Mouse (Mus musculus) hematopoietic multipotent progenitor cell, adult 10-12 weeks (in vitro differentiated cells): ENCODE data around the gene Olfr434. TPM values are rescaled to one million over a fixed set of nuclear protein-coding genes. Genes with fewer than 3 reads are reported as not detected.

Experiments
- polyA plus RNA-seq: library from polyadenylated mRNA; stranded (reverse); fragments of >175 nt; gene quantifications from 2 replicates; pipeline ENCODE4 v1.2.3, GENCODE M21; 2012; ENCODE audit warnings: low replicate concordance

Olfr434 gene
- polyA plus RNA-seq: not detected in 2 replicates

DNA sequence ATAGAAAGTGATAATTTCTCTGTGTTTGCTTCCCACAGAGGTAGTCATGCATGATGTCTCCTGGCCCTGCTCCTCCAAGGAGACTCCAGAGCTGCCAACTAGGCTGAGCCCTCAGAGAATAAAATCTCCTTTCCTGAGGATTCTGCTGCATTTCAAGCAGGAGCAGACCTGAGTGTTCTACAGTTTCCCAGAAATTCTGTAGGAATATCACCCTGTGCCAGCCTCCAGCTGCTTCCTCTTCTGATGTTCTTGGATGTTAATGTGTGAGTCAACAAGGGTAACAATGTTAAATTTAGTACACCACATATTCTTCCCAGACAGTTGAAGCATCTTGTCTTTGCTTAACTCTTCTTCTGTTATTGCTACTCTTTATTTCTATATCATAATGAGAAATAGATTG is at the start of gene Olfr434:
Gene Olfr434, plus strand, starts transcription at position 149 of the 400 bp plus-strand sequence.

DNA sequence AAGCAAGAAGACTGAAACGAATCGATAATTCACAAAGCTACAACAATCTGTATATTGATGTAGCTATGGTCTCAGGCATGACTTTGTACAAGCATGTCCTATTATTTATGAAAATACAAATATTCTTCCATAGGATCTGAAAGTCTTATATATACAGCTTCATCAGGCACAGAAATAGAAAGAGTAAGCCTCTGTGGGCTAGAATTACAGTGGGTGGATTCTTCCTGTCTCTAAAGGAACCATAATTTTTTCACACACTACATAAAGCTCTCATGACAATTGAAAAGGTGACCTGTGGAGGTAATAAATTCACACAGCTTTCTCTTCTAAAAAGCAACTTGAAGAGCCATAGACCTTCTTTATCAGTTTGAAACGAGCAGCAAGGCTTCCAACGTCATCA is 41.0 kb upstream of the Olfr434 start, which contains the start of gene Olfr13:
Gene Olfr13, plus strand, starts transcription at position 301 of the 400 bp plus-strand sequence.

DNA sequence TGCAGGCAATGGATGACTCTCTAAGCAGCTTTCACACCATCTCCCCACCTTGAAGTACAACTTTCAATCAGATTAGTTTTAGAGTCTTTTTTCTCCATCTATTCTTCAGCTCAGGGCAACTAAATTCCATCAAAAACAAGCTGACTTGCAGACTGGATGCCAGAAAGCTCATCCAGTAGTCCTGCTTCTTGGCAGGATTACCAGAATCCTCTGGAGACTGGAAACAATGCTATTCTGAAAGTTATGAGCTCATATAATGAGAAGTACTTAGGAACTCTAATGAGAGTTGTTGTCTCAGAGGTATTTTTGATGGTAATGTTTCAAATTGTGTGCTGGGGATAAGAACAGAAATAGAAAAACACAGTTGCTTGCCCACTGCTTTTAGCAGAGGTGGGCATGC is 16.0 kb upstream of the Olfr434 start, which contains the start of gene Olfr435:
Gene Olfr435, plus strand, starts transcription at position 366 of the 400 bp plus-strand sequence.

DNA sequence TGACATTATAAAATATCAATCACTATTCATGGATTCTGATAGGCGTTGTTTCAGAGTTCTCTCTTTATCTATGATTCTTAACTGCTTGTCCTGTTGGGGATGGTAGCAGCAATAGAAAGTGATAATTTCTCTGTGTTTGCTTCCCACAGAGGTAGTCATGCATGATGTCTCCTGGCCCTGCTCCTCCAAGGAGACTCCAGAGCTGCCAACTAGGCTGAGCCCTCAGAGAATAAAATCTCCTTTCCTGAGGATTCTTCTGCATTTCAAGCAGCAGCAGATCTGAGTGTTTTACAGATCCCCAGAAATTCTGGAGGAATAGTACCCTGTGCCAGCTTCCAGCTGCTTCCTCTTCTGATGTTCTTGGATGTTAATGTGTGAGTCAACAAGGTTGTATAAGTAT is 18.4 kb downstream of the Olfr434 start, which contains the start of gene Olfr47:
Gene Olfr47, plus strand, starts transcription at position 275 of the 400 bp plus-strand sequence.

DNA sequence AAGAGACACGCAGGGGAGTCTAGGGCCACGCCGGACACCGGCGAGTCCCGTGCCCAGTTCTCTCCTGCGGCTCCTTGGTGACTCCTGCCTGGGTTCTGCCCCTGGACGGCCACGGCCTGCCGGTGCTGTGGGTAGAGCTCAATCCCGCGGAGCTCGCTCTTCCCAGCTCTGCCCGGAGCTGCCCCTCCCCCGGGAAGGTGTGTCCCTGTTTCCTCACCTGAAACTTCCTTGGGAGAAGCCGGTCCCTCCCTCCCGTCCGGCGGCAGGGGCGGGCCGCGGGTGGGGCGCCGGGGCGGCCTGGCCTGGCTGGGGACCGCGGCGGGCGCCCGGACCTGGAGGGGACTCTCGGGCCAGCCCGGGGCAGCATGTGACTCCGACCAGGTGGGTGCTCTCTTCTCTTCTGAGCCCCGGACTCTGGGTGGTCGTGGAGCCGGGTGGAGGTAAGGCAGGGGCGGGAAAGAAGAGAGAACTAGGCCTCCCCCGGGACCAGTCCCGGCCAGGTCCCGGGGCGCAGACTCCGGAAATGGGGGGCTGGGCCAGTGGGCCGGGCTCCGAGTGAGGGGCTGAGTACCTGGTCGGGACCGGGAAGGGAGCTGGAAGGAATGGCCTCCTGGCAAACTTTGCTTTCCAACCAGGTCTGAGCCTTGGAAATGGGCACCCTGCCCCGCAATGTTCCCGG is 52.7 kb downstream of the Olfr434 start, which contains the start of gene Arhgef5:
Gene Arhgef5, plus strand, starts transcription at position 220 of the 679 bp plus-strand sequence.

Other genes starting within 250 kb of the Olfr434 start
- gene Olfr441, start 106.7 kb upstream of the Olfr434 start, polyA plus RNA-seq: not detected in 2 replicates
- gene Olfr237-ps1, start 66.5 kb upstream of the Olfr434 start, polyA plus RNA-seq: not detected in 2 replicates
- not detected in 2 replicates for gene Olfr437, start 49.7 kb upstream of the Olfr434 start, polyA plus RNA-seq
- not detected in 2 replicates for gene Olfr13, start 40.9 kb upstream of the Olfr434 start, polyA plus RNA-seq
- not detected in 2 replicates for gene Olfr435, start 15.9 kb upstream of the Olfr434 start, polyA plus RNA-seq
- not detected in 2 replicates for gene Olfr47, start 18.5 kb downstream of the Olfr434 start, polyA plus RNA-seq
- 0.17 and 0.29 TPM in 2 replicates for gene Arhgef5, start 52.6 kb downstream of the Olfr434 start, polyA plus RNA-seq
- not detected in 2 replicates for gene Nobox, start 96.5 kb downstream of the Olfr434 start, polyA plus RNA-seq